Mouse (Mus musculus) right cerebral cortex, postnatal 25 days (tissue): Measurements from ENCODE around the gene Csrnp3.
A peak's percentile ranks its signal among the peaks of the same experiment; 100 is the strongest.

ENCODE experiments used
- DNase-seq: peaks from one replicate; pipeline ENCODE4 v3.0.0; 2022

Csrnp3 gene

DNA sequence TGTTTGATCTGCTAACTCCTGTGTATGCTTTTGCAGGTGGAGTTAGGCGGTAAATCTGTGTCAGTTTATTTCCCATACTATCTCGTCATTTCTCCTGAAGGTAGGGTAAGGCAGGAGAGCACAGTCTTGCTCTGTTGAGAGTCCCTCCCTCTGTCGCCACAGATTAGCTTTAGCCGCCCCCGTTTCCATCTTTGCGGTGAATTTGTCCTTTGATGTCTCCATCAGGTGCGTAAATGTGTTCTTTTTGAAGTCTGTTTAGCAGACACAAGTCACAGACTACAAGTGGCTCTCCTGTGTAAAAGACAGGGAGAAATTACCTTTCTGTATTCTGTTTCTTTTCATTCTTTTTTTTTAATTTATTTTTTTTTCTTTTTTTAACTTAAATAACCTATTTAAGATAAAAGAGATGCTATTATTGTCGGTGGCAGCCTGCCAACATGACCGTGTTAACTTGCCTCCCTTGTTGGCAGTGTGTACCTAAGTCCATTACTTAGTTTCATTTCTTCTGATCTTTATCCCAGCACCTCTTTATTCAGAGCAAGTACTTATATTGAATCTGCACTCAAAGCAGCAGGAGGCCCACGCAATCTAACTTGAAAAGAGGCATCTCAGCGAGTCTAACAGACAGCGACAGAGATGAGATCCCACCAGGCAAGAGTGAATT is 25.5 kb downstream of the Csrnp3 start:
- no peak for DNase-seq

DNA sequence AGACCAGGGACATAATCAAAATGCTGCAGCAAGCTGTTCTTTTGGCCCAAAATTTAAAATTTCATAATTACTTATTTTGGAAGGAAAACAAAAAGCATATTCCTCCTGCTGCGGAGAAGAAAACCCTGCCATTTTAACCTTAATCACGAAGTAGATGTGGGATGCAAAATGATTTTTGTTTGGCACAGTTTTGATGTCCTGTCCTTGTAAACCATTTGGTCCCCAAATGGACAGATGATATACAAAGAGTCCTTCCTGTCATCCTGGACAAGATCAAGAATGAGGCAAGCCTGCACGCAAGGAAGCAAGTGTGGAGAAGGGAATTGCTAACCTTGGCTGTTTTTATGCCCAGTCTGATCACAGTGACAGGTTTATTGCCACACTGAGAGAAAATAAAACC is 46.0 kb downstream of the Csrnp3 start:
- no peak for DNase-seq

DNA sequence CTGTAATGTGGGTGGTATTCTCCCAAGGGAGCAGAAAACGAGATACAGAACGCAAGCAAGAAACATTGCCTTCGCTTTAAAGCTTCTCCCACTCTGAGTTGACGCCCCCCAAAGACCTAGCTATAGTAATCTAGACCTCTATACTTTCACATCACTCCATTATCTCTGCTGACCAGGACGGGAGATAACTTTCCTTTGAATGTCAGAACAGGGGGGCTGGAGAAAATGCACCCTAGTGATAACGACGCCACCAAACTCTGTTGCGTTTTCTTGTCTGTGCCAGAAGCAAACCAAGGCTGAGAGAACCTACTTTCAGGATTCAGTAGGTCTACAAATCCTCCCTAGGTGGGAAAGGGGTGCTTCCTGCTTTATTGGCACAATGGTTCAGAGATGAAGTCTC is 47.7 kb downstream of the Csrnp3 start:
- no peak for DNase-seq

DNA sequence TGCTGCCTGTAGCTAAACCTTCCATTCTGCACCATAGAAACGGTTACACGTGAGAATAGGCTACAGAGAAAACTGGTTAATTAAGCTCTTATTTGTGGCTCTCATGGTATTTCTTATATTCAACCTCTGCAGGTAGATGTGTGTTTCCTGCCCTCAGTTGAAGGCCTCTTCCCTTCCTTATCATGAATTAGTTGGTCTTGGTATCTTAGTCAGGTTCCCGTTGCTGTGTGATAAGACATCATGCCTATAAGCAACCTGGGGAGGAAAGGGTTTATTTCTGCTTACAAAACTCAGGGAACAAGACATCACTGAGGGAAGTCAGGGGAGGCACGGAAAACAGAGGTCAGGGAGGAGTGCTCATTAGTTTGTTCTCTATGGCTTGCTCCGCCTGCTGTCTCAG is 48.7 kb downstream of the Csrnp3 start:
- no peak for DNase-seq

DNA sequence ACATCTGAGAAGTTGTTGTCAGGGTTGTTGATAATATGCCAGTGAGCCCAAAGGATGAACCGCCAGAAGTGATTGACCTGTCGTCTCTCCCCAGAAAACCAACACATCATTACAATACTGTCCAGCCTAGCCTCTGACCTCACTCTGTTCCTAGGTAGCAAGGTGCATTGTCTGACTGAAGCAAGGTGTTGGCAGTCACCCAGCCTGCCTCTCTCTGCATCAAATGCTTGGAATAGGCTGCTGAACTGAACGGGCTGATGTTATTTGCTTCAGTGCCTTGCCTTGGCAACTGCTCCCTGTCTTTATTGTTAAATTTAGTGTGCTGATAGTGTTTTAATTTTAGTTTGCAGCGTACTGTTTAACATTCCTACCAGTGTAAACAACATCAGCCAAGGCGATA is 51.0 kb downstream of the Csrnp3 start:
- no peak for DNase-seq

DNA sequence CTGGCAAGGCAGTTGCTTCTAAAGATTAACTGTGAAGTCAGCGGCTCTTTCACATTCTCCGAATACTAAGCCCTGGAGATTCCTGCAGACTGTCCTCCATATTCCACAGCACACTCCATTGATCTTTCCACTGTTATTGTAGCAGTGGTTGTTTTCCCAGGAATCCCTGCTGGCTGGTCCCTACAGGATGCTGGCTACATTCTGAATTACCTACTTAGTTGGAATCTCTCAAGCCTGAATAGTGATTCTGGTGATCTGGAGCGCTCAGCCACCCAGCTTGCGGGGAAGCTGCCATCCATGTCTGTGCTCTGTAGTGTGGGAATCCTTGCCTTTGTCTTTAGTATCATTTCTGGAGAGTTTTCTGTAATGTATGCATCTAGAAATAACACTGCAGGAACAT is 51.5 kb downstream of the Csrnp3 start:
- DNase-seq: no peak

DNA sequence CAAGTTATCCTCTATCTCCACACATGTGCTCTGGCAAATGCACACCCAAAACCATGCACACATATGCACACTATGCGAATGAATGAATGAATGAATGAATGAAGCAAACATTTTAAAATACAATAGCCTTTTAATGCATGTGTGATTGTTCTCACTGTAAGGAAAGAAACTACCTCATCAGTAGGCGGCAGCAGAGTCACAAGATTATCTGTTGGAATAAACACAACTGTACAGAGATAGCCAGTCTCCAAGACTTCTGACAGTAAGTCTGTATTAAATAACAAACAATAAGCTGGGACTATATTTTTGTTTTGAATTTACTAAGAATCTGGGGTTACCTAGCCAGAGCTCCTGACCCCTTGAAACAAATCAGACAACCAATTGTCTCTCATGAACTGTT is 53.9 kb downstream of the Csrnp3 start:
- no peak for DNase-seq

DNA sequence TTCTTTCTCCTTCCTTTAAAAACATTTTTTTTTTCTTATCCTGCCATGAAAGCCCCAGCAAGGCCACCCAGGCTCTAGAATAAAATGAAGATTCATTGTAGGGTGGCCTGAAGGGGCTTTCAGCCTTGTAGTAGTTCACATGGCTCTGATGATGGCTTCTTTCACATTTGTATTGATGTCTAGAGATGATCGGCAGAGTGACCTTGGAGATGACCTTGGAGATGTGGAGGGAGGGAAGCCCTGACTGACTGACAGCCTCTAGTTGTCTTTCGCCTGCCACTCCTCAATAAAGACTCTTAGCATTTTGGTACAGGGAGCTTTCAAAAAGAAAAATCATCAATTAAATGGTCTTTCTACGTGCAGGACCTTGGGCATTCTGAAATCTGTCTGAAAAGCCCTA is 63.0 kb downstream of the Csrnp3 start:
- DNase-seq: no peak

DNA sequence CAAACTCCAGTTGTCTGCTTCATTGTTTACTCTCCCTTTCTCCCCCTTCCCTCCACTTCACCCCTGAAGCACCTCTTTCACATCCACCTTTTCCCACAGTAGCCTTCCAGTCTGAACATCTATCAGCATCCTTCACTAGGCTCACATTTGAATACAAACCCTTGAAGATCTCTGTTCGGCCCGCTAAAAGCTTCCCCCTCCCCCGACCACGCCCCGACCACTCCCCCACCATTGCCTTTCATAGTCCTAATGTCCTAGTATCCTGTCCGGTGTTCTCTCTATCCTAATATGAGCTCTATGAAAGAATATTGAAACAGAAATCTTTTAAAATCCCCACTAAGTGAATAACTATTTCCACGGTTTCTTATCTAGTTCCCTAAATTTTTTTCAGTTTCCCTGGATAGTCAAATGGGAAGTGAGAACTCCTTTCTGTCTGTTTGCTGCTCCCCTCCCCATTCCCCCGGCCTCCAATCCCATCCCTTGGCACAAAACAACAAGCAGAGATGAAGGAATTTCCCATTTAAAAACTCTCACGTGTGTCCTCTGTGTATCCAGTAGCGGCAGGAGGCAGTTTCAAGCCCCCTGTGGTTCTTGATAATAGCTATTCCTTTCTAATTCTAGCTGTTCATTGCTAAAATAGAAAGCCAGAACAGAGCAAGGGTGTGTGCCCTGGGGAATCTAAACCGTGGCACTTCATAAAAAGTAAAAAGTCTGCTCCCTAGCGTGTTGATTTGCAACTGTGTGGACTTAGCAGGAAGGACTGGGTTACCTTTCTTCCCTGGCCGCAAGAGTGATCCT is 64.4 kb downstream of the Csrnp3 start:
- no peak for DNase-seq

DNA sequence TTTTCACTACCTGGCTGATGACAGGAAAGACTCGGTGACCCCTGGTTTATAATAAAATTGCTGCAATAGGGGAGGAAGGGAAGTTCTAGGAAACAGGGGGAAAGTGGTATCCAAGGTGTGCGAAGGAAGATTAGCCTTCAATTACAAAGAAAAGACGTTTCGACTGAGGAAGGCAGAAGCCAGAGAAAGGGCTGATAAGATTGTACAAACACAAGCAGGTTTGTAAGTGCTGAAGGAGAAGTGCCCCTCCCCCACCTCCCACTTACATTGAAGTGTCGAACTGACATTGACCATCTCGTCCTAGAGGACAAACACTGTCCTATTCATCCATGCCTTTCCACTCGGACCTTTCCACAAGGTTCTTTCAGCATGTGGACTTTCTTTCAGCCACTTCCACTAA is 70.4 kb downstream of the Csrnp3 start:
- no peak for DNase-seq

DNA sequence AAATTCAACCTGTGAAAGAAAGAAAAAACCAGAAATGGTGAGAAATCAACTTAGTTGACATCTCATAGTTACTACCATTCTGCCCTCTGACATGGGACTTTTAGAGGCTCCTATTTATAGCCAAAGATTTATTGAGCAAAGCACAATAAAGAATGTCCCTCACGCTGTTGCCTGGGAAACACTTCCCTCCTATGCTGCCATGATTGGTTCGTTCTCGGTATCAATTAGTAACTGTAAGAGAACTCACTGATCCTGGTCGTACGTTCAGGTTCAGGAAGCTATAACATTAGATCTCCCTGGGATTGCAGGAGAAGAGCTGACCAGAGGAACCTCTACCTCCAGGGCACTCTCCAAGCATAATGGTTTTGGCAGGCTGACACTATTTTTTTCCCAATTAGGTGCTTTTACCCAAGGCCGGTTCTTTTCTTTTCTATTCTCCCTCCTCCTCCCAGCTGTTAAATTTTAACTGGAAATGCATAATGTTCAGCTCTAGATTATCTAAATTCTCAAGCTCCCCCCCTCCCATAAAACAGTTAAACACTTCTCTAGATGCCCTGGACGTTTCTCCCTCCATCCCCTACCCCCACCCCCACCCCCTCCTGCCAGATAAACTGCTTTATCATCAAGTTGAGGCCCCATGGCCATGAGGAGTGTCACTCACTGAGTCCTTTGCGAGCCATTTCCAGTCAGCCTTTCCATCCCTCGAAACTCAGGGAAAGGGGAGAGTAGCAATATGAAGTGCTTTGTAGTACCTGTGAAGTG is 75.3 kb downstream of the Csrnp3 start:
- DNase-seq: no peak

DNA sequence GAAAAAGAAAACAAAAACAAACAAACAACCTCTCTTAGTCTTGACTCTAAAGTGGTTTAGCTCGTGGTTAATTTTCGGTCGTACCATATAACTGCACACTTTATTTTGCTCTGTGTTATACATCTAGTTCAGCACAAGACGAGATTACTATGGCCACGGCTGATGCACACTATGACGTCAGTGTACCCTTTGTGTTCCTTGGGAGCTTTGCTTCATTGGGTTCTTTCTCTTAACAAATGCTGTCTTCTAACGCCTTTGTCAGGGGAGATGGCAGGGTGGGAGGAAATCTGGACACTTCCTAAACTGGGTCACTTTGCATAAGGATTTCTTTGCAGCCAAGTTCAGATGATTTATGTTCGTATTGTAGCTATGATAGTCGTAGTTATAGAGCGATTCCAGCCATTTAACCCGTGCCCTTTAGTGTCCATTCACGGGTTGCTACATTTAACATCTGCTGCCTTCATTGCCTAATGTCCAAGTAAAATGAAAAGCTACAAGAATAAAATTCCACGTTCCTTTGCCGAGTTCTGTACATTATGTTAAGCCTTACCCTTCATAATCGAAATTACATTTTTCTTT is 79.9 kb downstream of the Csrnp3 start:
- no peak for DNase-seq

DNA sequence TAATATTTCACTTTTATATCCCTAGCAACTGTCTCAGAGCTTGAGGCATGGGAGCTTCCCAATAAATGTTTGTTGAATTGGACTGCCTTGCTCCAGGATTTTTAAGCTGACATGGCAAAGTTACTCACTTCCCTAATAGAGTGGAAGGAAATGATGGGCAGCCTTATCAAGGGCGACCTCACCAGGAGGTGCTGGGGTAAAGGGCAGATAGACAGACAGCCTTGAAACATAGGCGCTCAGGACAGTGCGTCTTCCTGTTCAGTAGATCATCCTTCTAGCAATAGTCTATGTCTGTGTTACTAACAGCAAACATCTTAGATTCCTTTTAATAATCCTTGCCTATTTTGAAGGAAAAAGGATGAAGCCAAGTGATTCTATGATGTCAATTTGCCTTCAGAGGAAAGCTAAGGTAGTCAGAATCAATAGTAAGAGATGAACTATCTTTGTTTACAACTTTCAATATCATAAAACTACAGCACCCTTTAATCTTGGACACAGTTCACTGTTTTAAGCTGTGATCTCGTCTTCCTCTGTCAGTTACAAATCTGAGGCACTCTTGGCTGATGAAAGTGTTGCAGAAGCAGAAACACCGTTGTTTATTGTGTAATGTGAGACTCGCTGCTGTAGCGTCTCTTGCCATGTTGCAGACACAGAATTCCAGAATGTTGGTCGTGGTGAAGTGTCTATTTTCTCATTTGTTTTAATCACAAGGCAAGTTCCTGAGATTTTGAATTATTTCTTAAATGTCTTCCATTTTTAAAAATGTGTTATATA is 81.6 kb downstream of the Csrnp3 start:
- DNase-seq: no peak

DNA sequence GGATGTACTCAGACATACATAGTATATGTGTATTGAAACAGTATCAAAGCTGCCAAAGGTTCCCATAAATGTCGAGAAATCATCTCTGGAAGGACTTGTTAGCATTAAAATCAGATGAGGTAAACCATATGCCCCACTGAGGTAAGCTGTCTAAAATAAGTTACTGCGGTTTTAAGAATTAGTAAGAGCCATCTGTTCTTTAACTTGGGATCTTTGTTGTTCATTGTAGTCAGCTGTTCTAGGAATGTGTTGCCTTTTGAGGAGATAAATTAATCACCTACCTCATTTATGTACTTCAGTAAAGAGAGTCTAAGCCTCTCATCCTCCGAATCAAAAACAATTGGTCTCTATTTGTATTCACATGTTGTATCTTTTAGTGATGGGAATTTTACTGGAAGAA is 83.7 kb downstream of the Csrnp3 start:
- DNase-seq: no peak

DNA sequence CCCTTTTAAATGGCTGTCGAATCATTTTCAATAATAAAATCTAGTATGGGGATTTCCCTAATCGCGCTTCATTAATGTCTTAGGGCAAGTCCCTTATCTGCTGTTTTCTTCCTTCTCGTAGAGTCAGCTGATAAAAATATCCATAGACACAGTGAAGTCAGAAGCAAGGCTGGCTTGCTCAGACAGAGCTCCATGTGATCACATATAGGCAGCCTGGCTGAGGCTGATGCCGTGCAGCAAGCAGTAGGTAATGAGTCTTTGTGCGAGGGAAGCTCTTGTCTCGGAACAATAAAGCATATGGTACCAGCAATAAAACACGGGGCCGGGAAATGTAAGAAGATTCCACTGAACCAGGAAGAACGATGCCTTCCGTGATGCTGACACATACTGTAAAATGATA is 84.4 kb downstream of the Csrnp3 start:
- peak; percentile 67 for DNase-seq

DNA sequence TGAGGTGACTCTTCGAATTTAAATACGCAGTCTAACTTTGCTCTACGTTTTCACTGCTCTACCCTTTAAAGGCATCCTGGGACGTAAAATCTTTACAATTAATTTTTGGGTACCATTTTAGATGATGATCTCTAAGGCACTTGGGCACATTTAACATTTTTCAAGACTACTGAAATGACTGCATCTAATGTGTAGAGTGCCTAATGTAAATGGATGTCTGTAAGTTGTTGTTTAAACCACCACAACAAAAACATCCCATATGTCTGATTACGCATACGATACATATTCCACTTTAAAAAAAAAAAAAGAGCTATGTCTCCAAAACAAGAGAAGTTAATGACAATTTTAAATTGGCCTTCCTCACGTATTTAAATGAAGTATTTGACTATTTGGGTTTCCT is 85.7 kb downstream of the Csrnp3 start:
- no peak for DNase-seq

DNA sequence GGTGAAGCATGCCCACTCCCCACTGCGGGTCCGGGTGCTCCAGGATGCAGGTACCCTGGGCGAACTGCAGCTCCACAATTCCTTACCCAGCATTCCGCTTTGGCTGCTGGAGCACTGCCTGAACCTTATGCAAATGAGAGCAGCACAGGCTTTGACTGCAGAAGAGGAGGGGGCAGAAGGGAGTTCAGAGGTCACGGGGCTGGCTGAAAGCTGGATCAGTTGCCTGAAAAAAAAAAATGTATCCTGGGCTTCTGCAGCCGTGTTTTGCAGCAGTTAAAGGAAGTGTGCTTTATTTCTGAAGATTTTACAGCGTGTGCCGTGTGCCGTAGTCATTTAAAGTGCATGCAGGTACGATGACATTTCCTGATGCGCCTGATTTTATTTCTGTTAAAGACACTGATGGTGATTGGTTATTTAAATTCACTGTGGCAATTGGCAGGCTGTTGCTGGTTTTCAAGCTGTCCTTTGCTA is 86.3 kb downstream of the Csrnp3 start:
- peak; percentile 75 for DNase-seq

DNA sequence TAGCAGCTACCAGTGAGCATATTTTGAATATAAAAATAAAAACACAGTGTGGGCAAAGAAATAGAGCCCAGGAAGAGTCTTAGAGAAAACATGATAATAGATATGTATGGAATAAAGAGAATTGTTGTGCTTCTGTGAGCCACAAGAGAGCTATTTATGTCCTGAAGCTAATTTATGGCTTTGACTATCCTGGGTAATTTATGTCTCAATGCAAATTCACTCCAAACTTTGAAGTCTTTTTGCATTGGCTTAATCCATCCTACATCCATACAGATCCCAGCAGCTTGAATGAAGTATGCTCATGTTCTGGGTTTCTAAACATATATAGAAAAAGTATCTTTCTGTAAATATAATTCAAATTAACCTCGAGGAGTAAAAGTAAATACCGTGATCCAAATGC is 88.5 kb downstream of the Csrnp3 start:
- DNase-seq: no peak

DNA sequence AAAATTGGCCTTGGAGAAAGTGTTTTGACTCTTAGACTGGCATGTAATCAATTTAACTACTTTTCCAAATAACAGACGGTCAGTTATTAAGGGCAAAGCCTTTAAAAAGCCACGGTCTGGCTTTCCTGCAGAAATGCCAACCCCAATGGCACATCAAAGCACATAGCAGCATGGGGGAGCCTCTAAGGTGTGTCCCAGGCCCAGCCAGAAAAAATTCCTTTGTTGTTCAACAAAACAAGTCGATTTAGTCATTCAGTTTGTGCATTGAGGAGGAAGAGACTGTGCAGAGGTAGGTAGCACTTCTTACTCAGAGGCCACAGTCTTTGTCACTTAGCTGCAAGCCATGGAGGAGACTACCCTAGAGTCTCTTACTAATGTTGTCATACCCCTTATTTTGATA is 93.3 kb downstream of the Csrnp3 start:
- DNase-seq: no peak

DNA sequence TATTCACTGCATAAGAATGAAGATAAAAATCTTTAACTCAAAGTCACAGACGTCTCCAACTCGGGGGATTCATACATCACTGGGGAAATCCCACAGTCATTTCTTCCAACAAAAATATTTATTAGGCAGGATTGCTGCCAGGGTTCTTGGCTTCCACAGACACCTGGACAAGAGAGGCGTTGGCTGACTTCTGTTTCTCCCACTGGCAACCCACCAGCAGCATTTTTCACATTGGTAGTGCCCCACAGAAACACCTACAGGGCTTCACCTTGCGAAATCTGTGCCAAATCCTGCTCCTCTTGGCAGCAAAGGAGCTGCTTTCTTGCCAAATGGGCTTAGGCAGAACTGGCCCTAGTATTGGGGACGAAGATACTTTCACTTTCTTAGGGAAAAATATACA is 94.8 kb downstream of the Csrnp3 start:
- DNase-seq: no peak

DNA sequence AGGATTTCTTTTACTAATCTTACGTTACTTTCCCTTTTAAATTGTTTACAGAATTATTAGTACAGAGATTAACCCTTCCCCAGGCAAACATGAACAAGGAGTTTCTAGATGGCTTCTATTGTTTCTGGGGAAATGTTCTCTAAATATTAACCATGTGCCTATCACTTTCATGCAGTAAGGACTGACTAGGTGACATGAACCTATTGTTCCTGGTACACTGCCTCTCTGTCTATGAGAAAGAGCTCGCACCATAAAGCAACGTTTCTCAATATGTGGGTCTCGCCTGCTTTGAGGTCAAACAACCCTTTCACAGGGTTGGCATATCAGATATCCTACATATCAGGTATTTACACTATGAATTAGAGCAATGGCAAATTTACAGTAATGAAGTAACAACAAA is 96.8 kb downstream of the Csrnp3 start:
- no peak for DNase-seq

DNA sequence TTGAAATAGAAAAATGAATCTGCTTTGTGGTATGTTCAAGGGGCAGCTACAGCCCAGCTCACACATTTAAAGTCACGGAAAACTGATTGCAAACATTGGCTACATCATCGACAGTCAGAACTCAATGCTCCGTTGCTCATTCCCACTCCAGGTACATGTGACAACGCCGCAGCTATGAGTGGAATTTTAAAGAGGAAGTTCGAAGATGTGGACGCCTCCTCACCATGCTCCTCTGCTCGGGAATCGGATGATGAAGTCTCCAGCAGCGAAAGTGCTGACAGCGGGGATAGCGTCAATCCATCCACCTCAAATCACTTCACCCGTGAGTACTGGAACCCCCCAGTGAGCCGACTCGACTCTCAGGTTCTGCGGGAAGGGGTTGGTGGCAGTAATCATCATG is 103.2 kb downstream of the Csrnp3 start:
- DNase-seq: no peak
